Mouse (Mus musculus): ENCODE results near the gene Ptprg. TPM values are rescaled to one million over a fixed set of nuclear protein-coding genes. Genes with fewer than 3 reads are reported as not detected.
"Not testable (repeated sequence)": the region's sequence is repeated elsewhere in the genome, so short reads cannot be mapped to it uniquely, and the experiment has no call there.

The Ptprg gene
- polyA plus RNA-seq, 1 experiment from 2014 or later, result 1.5 TPM

DNA sequence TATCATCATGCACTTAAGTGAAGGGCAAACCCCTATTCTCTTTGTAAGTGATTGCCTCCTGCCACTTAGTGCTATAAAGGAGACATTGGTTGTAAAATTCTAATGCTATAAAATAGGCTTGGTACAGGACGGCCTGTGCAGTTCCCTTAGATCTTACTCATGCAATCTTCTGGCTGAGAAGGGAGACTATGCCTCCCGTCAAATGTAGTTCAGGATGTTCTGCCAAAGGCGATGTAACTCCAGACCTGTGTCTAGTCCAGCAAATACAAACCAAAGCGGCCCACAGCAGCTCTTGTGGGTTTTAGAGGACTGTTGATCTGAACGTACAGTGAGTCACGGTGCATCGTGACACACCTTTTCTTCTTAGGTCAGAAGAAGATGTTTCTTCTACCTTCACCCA, 505.8 kb downstream of the Ptprg start:
- H3K4me1 ChIP-seq (ENCODE audit: control insufficient read depth, low read depth, low read length), result no peaks in the 10 kb centered on the region
- 76% methylated on average over 7 of the region's 7 CpGs for WGBS (ENCODE audit: insufficient replicate concordance)

DNA sequence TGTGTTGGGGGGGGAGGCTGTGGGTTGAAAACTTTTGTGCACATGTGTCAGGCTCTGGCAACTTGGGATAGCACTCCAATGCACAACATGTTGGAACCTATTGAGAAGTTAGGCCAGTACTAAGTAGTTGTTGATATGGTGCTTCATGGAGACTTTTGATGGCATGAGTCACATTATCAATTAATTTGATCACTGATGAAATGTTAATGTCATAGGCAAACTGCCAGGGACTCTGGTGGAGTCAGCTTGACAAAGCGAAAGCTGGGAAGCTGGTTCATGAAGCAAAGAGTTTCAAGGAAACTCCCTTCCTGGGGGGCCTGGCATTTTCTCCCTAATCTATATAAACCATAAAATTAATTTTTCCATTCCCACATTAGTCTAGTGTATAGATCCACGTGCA, 508.0 kb downstream of the Ptprg start:
- H3K4me1 ChIP-seq (ENCODE audit: control insufficient read depth, low read depth, low read length); ATAC-seq (ENCODE audit: low read depth); H3K4me2 ChIP-seq (ENCODE audit: low read depth, low read length); H3K9ac ChIP-seq (ENCODE audit: low read depth, low read length); H3K27me3 ChIP-seq (ENCODE audit: control insufficient read depth, insufficient read depth, low read depth, low read length); H3K4me3 ChIP-seq (ENCODE audit: low read depth, low read length); H3K27ac ChIP-seq (ENCODE audit: low read length); H3K36me3 ChIP-seq (ENCODE audit: control insufficient read depth, insufficient read depth); H3K9me3 ChIP-seq (replicated peaks; ENCODE audit: control insufficient read depth, low read length): not testable (repeated sequence)
- 74% methylated on average over 1 of the region's 2 CpGs for WGBS (ENCODE audit: insufficient replicate concordance)

More for the DNA sequence above, 505.8 kb downstream of the Ptprg start:
- Histone ChIP-seq H3K4me2 (ENCODE audit: low read depth, low read length) (no peak overlapping the region), H3K36me3 (ENCODE audit: control insufficient read depth, insufficient read depth) (no peaks in the 10 kb centered on the region), H3K27me3 (ENCODE audit: control insufficient read depth, insufficient read depth, low read depth, low read length) (no peaks in the 10 kb centered on the region), H3K9me3 (replicated peaks; ENCODE audit: control insufficient read depth, low read length) (no peaks in the 10 kb centered on the region), H3K27ac (ENCODE audit: low read length) (no peak overlapping the region), H3K9ac (ENCODE audit: low read depth, low read length) (no peak overlapping the region), H3K4me3 (ENCODE audit: low read depth, low read length) (no peak overlapping the region)
- no peak for ATAC-seq (ENCODE audit: low read depth)

- Histone ChIP-seq H3K9me3 (replicated peaks; ENCODE audit: control insufficient read depth, low read length) (no peaks in the 10 kb centered on the region), H3K36me3 (ENCODE audit: control insufficient read depth, insufficient read depth) (no peaks in the 10 kb centered on the region), H3K4me2 (ENCODE audit: low read depth, low read length) (no peak overlapping the region), H3K4me1 (ENCODE audit: control insufficient read depth, low read depth, low read length) (no peaks in the 10 kb centered on the region), H3K27ac (ENCODE audit: low read length) (no peak overlapping the region), H3K9ac (ENCODE audit: low read depth, low read length) (no peak overlapping the region), H3K4me3 (ENCODE audit: low read depth, low read length) (no peak overlapping the region), H3K27me3 (ENCODE audit: control insufficient read depth, insufficient read depth, low read depth, low read length) (no peaks in the 10 kb centered on the region)
- ATAC-seq (ENCODE audit: low read depth), result no peak
- 57% methylated on average over 7 of the region's 7 CpGs for WGBS (ENCODE audit: insufficient replicate concordance)
These were observed 509.5 kb downstream of the Ptprg start for GRCm38 (mm10) chr14:12062628-12063360.

DNA sequence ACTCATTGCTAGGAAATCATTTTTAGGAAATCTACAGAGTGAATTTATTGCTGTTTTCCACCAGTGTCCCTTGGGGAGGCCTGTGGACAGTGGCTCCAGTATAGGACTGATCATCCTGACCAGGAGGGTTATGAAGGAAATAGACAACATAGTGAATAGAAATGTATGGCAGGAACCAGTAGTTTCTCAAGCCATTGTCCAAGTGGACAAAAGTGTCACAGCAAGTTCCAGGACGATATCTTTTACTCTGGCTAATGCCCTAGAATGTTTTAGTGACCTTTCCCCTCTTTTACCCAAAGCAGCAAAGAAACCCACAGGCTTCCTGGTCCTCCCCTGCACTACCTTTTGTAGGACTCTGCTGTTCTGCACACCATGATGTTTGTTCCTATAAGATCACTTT, 511.7 kb downstream of the Ptprg start:
- H3K27me3 ChIP-seq (ENCODE audit: control insufficient read depth, insufficient read depth, low read depth, low read length), result no peaks in the 10 kb centered on the region
- H3K36me3 ChIP-seq (ENCODE audit: control insufficient read depth, insufficient read depth), result no peaks in the 10 kb centered on the region
- H3K9ac ChIP-seq (ENCODE audit: low read depth, low read length), result no peak overlapping the region
- no peak overlapping the region for H3K4me2 ChIP-seq (ENCODE audit: low read depth, low read length)
- ATAC-seq (ENCODE audit: low read depth), result no peak
- no peaks in the 10 kb centered on the region for H3K4me1 ChIP-seq (ENCODE audit: control insufficient read depth, low read depth, low read length)
- 15% methylated on average over 1 of the region's 1 CpGs for WGBS (ENCODE audit: insufficient replicate concordance)
- H3K9me3 ChIP-seq (replicated peaks; ENCODE audit: control insufficient read depth, low read length), result no peaks in the 10 kb centered on the region
- no peak overlapping the region for H3K27ac ChIP-seq (ENCODE audit: low read length)
- no peak overlapping the region for H3K4me3 ChIP-seq (ENCODE audit: low read depth, low read length)

- H3K4me1 ChIP-seq (ENCODE audit: control insufficient read depth, low read depth, low read length), result no peaks in the 10 kb centered on the region
- H3K4me2 ChIP-seq (ENCODE audit: low read depth, low read length), result no peak overlapping the region
- no peak overlapping the region for H3K9ac ChIP-seq (ENCODE audit: low read depth, low read length)
- H3K9me3 ChIP-seq (replicated peaks; ENCODE audit: control insufficient read depth, low read length), result no peaks in the 10 kb centered on the region
- WGBS (ENCODE audit: insufficient replicate concordance), result 31% methylated on average over 2 of the region's 2 CpGs
- H3K4me3 ChIP-seq (ENCODE audit: low read depth, low read length), result no peak overlapping the region
- no peaks in the 10 kb centered on the region for H3K36me3 ChIP-seq (ENCODE audit: control insufficient read depth, insufficient read depth)
- no peak for ATAC-seq (ENCODE audit: low read depth)
- H3K27ac ChIP-seq (ENCODE audit: low read length), result no peak overlapping the region
- H3K27me3 ChIP-seq (ENCODE audit: control insufficient read depth, insufficient read depth, low read depth, low read length), result no peaks in the 10 kb centered on the region
These were observed 512.4 kb downstream of the Ptprg start for GRCm38 (mm10) chr14:12065736-12066135.

GRCm38 (mm10) chr14:12069707-12070106, 516.4 kb downstream of the Ptprg start:
- no peaks in the 10 kb centered on the region for H3K36me3 ChIP-seq (ENCODE audit: control insufficient read depth, insufficient read depth)
- no peak overlapping the region for H3K4me2 ChIP-seq (ENCODE audit: low read depth, low read length)
- H3K27me3 ChIP-seq (ENCODE audit: control insufficient read depth, insufficient read depth, low read depth, low read length), result no peaks in the 10 kb centered on the region
- no peak overlapping the region for H3K9ac ChIP-seq (ENCODE audit: low read depth, low read length)
- WGBS (ENCODE audit: insufficient replicate concordance), result 81% methylated on average over 12 of the region's 12 CpGs
- no peak overlapping the region for H3K27ac ChIP-seq (ENCODE audit: low read length)
- no peak overlapping the region for H3K4me3 ChIP-seq (ENCODE audit: low read depth, low read length)
- ATAC-seq (ENCODE audit: low read depth), result no peak
- H3K4me1 ChIP-seq (ENCODE audit: control insufficient read depth, low read depth, low read length), result no peaks in the 10 kb centered on the region; the same call in 1 of the 2 replicates
- H3K9me3 ChIP-seq (replicated peaks; ENCODE audit: control insufficient read depth, low read length), result no peaks in the 10 kb centered on the region

GRCm38 (mm10) chr14:12070361-12070760, 517.0 kb downstream of the Ptprg start:
- ATAC-seq (ENCODE audit: low read depth), result no peak
- no peaks in the 10 kb centered on the region for H3K9me3 ChIP-seq (replicated peaks; ENCODE audit: control insufficient read depth, low read length)
- WGBS (ENCODE audit: insufficient replicate concordance), result 33% methylated on average over 1 of the region's 1 CpGs

DNA sequence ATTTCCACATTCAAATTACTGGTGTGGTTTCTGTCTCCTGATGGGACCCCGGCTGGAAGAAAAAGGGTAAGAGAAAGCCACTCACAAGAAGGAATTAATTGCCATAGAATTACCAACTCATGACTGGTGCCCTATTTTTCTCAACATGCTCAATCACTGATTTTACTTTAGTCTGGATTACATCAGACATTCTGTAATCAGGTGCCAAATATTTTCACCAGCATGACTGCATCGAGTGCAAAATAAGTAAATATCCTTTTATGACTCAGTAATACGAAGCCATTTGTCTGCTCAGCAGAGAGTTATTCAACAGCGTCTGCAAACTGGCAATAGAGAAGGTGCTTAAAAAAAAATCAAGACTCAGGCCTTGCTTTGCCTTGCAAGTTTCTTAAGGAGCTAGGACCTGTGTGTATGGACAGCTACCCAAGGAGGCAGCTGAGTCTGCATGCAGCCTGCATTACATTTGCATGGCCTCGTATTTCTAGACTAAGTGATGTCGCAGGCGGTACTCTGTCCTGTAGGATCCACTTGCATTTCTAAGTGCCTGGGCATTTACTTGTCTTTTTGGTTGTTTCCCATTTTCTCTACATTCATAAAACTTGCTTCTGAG, 517.6 kb downstream of the Ptprg start:
- no peak overlapping the region for H3K4me3 ChIP-seq (ENCODE audit: low read depth, low read length)
- 64% methylated on average over 7 of the region's 7 CpGs for WGBS (ENCODE audit: insufficient replicate concordance)
- no peak overlapping the region for H3K9ac ChIP-seq (ENCODE audit: low read depth, low read length)
- no peaks in the 10 kb centered on the region for H3K9me3 ChIP-seq (replicated peaks; ENCODE audit: control insufficient read depth, low read length)
- no peak overlapping the region for H3K27ac ChIP-seq (ENCODE audit: low read length)
- H3K27me3 ChIP-seq (ENCODE audit: control insufficient read depth, insufficient read depth, low read depth, low read length), result no peaks in the 10 kb centered on the region
- H3K4me2 ChIP-seq (ENCODE audit: low read depth, low read length), result no peak overlapping the region
- no peaks in the 10 kb centered on the region for H3K36me3 ChIP-seq (ENCODE audit: control insufficient read depth, insufficient read depth)
- no peaks in the 10 kb centered on the region; the same call in 1 of the 2 replicates for H3K4me1 ChIP-seq (ENCODE audit: control insufficient read depth, low read depth, low read length)
- no peak for ATAC-seq (ENCODE audit: low read depth)

More at GRCm38 (mm10) chr14:12070361-12070760, 517.0 kb downstream of the Ptprg start:
- no peak overlapping the region for H3K4me3 ChIP-seq (ENCODE audit: low read depth, low read length)
- no peak overlapping the region for H3K4me2 ChIP-seq (ENCODE audit: low read depth, low read length)
- no peak overlapping the region for H3K9ac ChIP-seq (ENCODE audit: low read depth, low read length)
- H3K4me1 ChIP-seq (ENCODE audit: control insufficient read depth, low read depth, low read length), result no peaks in the 10 kb centered on the region; the same call in 1 of the 2 replicates
- H3K36me3 ChIP-seq (ENCODE audit: control insufficient read depth, insufficient read depth), result no peaks in the 10 kb centered on the region
- no peaks in the 10 kb centered on the region for H3K27me3 ChIP-seq (ENCODE audit: control insufficient read depth, insufficient read depth, low read depth, low read length)
- H3K27ac ChIP-seq (ENCODE audit: low read length), result no peak overlapping the region
